Mouse (Mus musculus) stomach, postnatal 0 days (tissue): ENCODE measurements at regions not wholly inside any gene's neighbourhood (a gene's known extent, or its start where the extent isn't known, plus 50 kb on each side); places are given as distances from the start of the nearest gene placed in this dataset.
A peak's percentile ranks its signal among the peaks of the same experiment; 100 is the strongest.

ENCODE experiments used
- ATAC-seq: fragments of 200-750 bp; cut with Nextera tagmentation; 2 replicates; pipeline ENCODE4 v1.8.0; 2017; ENCODE audit not compliant: low FRiP score, low TSS enrichment
- DNase-seq: peaks from one replicate; pipeline ENCODE4 v3.0.0-alpha.2; 2016; ENCODE audit warnings: low spot score
- H3K27ac ChIP-seq: fragments of 300-500 bp; sonication (generic); replicated peaks from 2 replicates; pipeline ENCODE4 v1.5.1; 2014; ENCODE audit warnings: mild to moderate bottlenecking, control low read depth
- H3K27me3 ChIP-seq: fragments of 300-500 bp; sonication (generic); 2 replicates; pipeline ENCODE4 v1.6.1; 2014; ENCODE audit warnings: low read length; ENCODE audit not compliant: control insufficient read depth, insufficient read depth
- H3K36me3 ChIP-seq: fragments of 300-500 bp; sonication (generic); 2 replicates; pipeline ENCODE4 v1.6.1; 2014; ENCODE audit warnings: low read length, mixed read lengths; ENCODE audit not compliant: control insufficient read depth, insufficient read depth
- H3K4me1 ChIP-seq: fragments of 300-500 bp; sonication (generic); replicated peaks from 2 replicates; pipeline ENCODE4 v1.6.1; 2014; ENCODE audit warnings: antibody characterized with exemption; ENCODE audit not compliant: control insufficient read depth, insufficient read depth
- H3K4me2 ChIP-seq: fragments of 300-500 bp; sonication (generic); replicated peaks from 2 replicates; pipeline ENCODE4 v1.6.1; 2014; ENCODE audit warnings: low read depth, mild to moderate bottlenecking, control low read depth, moderate library complexity
- H3K4me3 ChIP-seq: fragments of 300-500 bp; sonication (generic); 2 replicates; pipeline ENCODE4 v1.5.1; 2014; ENCODE audit warnings: low read depth, low read length, control low read depth
- H3K9ac ChIP-seq: fragments of 300-500 bp; sonication (generic); 2 replicates; pipeline ENCODE4 v1.6.1; 2014; ENCODE audit warnings: mild to moderate bottlenecking, low read length, control low read depth, mixed read lengths
- H3K9me3 ChIP-seq: fragments of 300-500 bp; sonication (generic); 2 replicates; pipeline ENCODE4 v1.6.1; 2016; ENCODE audit warnings: low read length; ENCODE audit not compliant: control insufficient read depth
- CTCF ChIP-seq: IDR thresholded peaks from 2 replicates; pipeline ENCODE4 v1.5.1; 2016; ENCODE audit warnings: antibody characterized with exemption, low read depth, mild to moderate bottlenecking, moderate library complexity
- EP300 ChIP-seq: optimal IDR thresholded peaks from 2 replicates; pipeline ENCODE3; 2016; ENCODE audit warnings: antibody characterized with exemption
- WGBS: fragments of 180-500 bp; shearing (Covaris S2); extraction: QIAGEN DNeasy Blood & Tissue Kit; methylation state at CpG from one replicate; pipeline ENCODE4 v1.1.7; 2014; 5-methylcytosine and 5-hydroxymethylcytosine counted together

GRCm38 (mm10) chr11:113121307-113121706 is 339.3 kb downstream of the Sox9 start:
- Histone ChIP-seq H3K9me3 (no peaks in the 10 kb centered on the region), H3K36me3 (no peaks in the 10 kb centered on the region), H3K27ac (peak overlapping the region; percentile 4; the same call in 1 of the 2 replicates), H3K4me3 (no peak overlapping the region), H3K4me1 (0 out of 2 replicates have a peak, but pooled peaks cover 3% of the 10 kb centered on the region), H3K4me2 (no peak overlapping the region), H3K27me3 (no peaks in the 10 kb centered on the region), H3K9ac (no peak overlapping the region)
- WGBS = 68% methylated on average over 12 of the region's 12 CpGs
- ATAC-seq (0 out of 2 replicates have a peak, but pooled peaks have one; percentile 31), DNase-seq (no peak)
- TF ChIP-seq CTCF (no peak), EP300 (no peak)

GRCm38 (mm10) chr11:113122137-113122536 is 340.1 kb downstream of the Sox9 start:
- Histone ChIP-seq H3K27ac (no peak overlapping the region), H3K9me3 (no peaks in the 10 kb centered on the region), H3K4me2 (no peak overlapping the region), H3K36me3 (no peaks in the 10 kb centered on the region), H3K27me3 (no peaks in the 10 kb centered on the region), H3K9ac (no peak overlapping the region), H3K4me3 (no peak overlapping the region), H3K4me1 (0 out of 2 replicates have a peak, but pooled peaks cover 3% of the 10 kb centered on the region)
- ATAC-seq = no peak
- TF ChIP-seq EP300 (no peak), CTCF (no peak)
- DNase-seq = no peak
- 27% methylated on average over 9 of the region's 9 CpGs for WGBS

GRCm38 (mm10) chr11:113122964-113123363 is 340.9 kb downstream of the Sox9 start:
- DNase-seq = no peak
- Histone ChIP-seq H3K4me2 (no peak overlapping the region), H3K36me3 (no peaks in the 10 kb centered on the region), H3K4me1 (0 out of 2 replicates have a peak, but pooled peaks cover 3% of the 10 kb centered on the region), H3K4me3 (no peak overlapping the region), H3K27ac (no peak overlapping the region), H3K9ac (no peak overlapping the region), H3K27me3 (no peaks in the 10 kb centered on the region), H3K9me3 (no peaks in the 10 kb centered on the region)
- WGBS = 37% methylated on average over 2 of the region's 2 CpGs
- TF ChIP-seq CTCF = no peak
- ATAC-seq = no peak

- Histone ChIP-seq H3K27ac (no peak overlapping the region), H3K4me3 (no peak overlapping the region), H3K4me1 (peaks cover 3% of the 10 kb centered on the region; the same call in 1 of the 2 replicates), H3K9me3 (no peaks in the 10 kb centered on the region), H3K27me3 (no peaks in the 10 kb centered on the region), H3K4me2 (no peak overlapping the region), H3K9ac (no peak overlapping the region), H3K36me3 (no peaks in the 10 kb centered on the region)
- ATAC-seq (no peak), DNase-seq (no peak)
- TF ChIP-seq CTCF (no peak), EP300 (no peak)
- 76% methylated on average over 7 of the region's 7 CpGs for WGBS
Observed at GRCm38 (mm10) chr11:113125832-113126231, 343.8 kb downstream of the Sox9 start.

DNA sequence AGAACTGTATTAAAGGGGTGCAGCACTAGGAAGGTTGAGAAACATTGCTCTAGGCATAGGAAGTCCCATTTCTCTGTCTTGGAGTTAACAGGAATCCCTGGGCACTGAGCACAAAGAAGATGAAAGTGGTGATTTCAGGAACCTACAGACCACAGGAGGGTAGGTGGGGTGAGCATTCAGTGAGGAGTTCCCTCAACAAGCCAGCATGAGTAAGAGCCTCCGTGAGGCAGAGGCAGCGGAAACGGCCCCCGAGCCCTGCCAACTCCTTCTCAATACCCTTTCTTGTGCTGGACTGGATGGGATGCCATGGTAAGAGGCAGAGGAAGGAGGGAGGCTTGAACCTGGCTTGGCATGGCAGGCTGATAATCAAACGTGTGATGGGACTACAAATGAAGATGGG is 347.2 kb downstream of the Sox9 start:
- no peaks in the 10 kb centered on the region for H3K9me3 ChIP-seq
- ATAC-seq (no peak), DNase-seq (no peak)
- no peaks in the 10 kb centered on the region for H3K27me3 ChIP-seq
- H3K4me1 ChIP-seq = peaks cover 10% of the 10 kb centered on the region; the same call in 1 of the 2 replicates
- no peak overlapping the region for H3K27ac ChIP-seq
- no peak overlapping the region for H3K9ac ChIP-seq
- TF ChIP-seq EP300 (no peak), CTCF (no peak)
- no peak overlapping the region for H3K4me2 ChIP-seq
- no peaks in the 10 kb centered on the region for H3K36me3 ChIP-seq
- H3K4me3 ChIP-seq = no peak overlapping the region
- 82% methylated on average over 5 of the region's 5 CpGs for WGBS

- no peak overlapping the region for H3K4me3 ChIP-seq
- H3K27ac ChIP-seq = no peak overlapping the region
- H3K4me1 ChIP-seq = peaks cover 10% of the 10 kb centered on the region; the same call in 1 of the 2 replicates
- H3K9ac ChIP-seq = no peak overlapping the region
- H3K27me3 ChIP-seq = no peaks in the 10 kb centered on the region
- TF ChIP-seq EP300 (no peak), CTCF (no peak)
- H3K36me3 ChIP-seq = no peaks in the 10 kb centered on the region
- ATAC-seq (no peak), DNase-seq (no peak)
- H3K9me3 ChIP-seq = no peaks in the 10 kb centered on the region
- H3K4me2 ChIP-seq = no peak overlapping the region
- 84% methylated on average over 7 of the region's 7 CpGs for WGBS
Observed at GRCm38 (mm10) chr11:113129975-113130374, 348.0 kb downstream of the Sox9 start.
